Mouse (Mus musculus) liver, postnatal 0 days (tissue): Measurements from ENCODE around the gene Slmap.

ENCODE experiments used
- CTCF ChIP-seq: sonication (generic); IDR thresholded peaks from 2 replicates; pipeline ENCODE4 v1.5.1; 2016; ENCODE audit warnings: antibody characterized with exemption, low read depth
- EP300 ChIP-seq: IDR thresholded peaks from 2 replicates; pipeline ENCODE4 v1.6.1; 2016; ENCODE audit warnings: antibody characterized with exemption, low read depth, mild to moderate bottlenecking

GRCm38 (mm10) chr14:26508150-26508549 is 26.6 kb downstream of the Slmap start:
- TF ChIP-seq CTCF (no peak), EP300 (no peak)
